Mouse (Mus musculus): ENCODE measurements around the gene Rnf6.
"Not testable (repeated sequence)": the region's sequence is repeated elsewhere in the genome, so short reads cannot be mapped to it uniquely, and the experiment has no call there.

The Rnf6 gene

DNA sequence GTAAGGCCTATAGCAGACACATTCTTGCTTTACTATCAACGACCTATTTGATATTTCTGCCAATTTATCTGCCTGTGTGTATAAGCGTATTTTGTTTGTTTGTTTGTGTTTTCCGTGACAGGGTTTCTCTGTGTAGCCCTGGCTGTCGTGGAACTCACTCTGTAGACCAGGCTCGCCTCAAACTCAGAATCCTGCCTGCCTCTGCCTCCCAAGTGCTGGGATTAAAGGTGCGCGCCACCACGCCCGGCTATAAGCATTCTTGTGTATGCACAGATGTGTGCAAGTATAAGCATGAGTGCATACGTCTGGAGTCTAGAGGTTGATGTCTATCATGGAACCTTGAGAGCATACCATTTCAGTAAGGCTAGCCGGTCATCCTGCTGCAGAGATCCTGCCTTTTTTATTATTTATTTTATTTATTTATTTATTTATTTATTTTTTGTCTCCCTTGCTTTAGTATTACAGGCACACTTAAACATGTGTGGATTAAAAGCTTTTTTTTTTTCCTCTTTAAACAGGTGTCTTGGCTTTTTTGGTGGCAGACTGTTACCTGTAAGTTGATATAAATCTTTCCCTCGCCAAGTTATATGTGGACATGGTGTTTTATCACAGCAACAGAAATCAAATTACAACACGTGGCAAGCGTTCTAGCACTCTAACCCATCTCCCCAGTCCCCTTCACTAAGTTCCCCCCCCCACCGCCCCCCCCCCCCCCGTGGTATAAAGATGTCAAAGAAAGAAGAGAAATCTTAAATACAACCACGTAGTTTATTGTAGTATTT lies 8.7 kb upstream of the Rnf6 start:
- no peak for DNase-seq

DNA sequence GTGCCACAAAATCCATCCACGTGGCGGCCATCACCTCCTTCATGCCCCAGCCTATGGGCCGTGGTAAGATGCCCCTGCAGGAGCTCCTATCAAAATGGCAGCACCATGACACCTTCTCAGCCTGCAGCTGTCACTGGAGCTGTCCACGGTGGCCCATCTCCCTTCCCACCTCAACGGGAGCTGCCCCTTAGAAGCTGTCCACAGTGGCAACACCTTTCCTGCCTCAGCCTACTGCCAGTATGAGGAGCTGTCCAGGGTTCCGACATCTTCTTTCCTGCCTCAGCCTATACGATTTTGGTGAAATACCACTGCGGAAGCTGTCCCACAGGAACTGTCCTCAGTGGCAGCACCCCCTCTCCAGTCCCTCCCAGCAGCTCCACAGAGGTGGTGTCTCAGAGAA lies 6.1 kb upstream of the Rnf6 start:
- no peak for DNase-seq

DNA sequence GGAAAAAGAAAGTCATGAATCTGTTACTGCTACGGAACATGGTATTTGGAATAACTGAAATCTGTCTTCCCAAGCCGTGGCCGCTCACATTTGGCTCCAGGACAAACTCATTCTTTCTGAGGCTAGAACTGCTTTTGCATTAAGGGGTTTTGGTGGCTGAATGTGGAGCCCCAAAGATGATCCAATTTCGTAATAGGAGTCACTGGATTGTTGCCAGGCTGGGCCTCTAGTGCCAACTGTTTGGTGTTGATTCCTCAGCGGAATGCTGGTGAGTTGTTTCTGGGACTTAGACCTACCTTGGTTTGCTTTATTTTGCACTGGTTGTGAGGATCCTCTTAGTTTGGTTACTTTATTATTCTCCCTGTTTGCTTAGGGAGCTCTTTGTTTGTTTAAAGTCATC lies 2.4 kb upstream of the Rnf6 start:
- DNase-seq: no peak

DNA sequence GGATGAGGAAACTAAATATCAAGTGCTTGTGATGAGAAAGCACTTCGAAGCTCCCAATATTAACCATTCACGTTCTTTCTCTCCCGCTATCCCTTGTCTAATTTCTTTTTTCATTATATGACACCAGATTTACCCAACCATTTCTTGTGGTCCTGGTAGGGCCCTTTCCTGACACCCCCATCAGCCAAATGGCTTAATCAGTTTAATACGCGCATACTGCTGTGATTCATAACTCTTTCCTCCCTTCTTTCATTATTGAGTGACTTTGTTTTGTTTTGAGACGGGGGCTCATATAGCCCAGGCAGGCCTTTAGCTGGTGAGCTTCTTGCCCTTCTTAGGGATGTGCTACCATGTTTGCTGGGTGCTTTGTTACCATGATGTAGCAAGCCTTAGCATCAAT lies 367 bp upstream of the Rnf6 start:
- no peak for DNase-seq

DNA sequence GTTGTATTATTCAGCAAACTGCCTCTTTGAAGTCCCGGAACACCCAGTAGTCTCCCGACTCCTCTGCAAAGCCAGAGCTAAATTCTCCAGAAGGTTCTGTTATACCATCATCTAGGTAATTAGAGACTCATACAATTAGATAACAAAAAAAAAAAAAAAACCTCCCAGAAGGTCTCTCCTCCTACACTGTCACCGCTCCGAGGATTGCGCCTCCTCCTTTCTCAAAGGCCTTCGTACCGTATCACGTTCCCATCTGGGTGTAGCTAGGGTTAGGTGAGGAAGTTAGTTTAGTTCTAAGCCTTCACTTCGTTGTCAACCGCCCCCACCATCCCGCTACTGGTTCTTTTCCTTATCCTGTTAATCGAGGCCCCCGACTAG lies 865 bp downstream of the Rnf6 start:
- no peak for DNase-seq

DNA sequence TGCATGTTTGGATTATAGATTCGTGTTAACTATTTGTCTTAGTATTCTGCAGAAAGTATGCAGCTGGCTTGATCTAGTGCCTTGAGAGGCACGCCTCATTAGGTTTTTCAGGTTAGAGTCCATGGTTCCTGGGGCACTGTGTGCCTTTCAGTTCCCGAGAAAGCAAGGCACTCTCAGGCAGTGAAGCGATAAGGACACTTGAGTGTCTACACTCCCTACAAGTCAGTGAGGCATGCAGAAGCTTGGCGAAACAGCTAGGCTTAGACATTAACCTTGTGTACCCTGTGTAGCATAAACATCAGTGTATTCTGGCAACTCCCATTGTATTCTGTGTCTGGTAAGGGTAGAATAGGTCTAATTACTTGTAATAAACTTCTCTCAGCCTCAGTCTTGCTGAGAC lies 15.8 kb downstream of the Rnf6 start:
- DNase-seq: no peak

DNA sequence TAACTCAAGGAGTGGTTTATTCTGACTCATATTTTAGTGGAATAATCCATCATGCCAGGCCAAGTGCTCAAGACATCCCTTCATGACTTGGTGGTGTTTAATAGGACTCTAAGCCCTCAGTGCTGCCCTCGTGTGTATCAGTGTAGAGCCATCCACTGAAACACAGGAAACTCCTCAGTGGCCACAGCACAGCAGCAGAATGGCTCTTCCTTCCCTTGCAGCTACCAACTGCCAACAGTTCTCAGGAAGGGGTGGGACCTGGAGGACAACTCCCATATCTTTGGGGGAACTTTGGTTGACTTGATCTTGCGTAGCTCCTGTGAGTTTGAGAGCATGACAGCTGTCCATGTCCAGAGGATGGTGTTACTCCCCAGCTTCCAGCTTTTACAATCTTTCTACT lies 17.4 kb downstream of the Rnf6 start:
- DNase-seq: no peak

DNA sequence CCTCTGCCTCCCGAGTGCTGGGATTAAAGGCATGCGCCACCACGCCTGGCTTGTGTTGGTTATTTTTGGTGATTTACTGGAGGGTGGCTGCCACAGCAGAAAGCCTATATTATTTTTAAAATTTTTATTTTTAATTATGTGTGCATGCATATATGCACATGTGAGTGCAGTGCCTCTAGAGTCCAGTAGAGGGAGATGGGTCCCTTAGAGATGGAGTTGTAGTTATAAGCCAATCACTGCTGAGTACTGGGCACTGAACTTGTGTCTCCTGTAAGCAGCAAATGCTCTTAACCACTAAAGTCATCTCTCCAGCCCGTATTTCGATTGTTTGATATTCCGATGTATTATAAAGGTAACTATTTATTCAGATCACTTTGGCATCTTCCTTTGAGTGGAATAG lies 20.8 kb downstream of the Rnf6 start:
- no peak for DNase-seq

DNA sequence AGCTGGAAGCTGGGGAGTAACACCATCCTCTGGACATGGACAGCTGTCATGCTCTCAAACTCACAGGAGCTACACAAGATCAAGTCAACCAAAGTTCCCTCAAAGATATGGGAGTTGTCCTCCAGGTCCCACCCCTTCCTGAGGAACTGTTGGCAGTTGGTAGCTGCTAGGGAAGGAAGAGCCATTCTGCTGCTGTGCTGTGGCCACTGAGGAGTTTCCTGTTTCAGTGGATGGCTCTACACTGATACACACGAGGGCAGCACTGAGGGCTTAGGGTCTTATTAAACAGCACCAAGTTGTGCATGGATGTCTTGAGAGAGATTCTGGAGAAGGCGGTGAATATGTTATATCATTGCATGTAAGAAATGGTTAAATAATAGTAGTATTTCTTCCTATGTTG lies 21.8 kb downstream of the Rnf6 start:
- DNase-seq: no peak

DNA sequence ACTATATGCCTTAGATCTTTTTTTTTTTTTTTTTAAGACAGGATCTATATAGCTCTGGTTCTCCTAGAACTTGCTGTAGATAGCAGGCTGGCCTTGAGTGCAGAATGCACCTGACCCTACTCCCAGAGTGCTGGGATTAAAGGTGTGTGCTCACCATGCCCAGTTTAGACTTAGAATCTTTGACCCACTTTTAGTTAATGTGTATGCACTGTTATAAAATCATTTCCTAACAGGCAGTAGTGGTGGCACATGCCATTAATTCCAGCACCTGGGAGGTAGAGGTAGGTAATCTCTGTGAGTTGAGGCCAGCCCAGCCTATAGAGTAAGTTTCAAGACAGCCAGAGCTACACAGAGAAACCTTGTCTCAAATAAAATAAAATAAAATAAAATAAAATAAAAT lies 22.3 kb downstream of the Rnf6 start:
- DNase-seq: no peak

DNA sequence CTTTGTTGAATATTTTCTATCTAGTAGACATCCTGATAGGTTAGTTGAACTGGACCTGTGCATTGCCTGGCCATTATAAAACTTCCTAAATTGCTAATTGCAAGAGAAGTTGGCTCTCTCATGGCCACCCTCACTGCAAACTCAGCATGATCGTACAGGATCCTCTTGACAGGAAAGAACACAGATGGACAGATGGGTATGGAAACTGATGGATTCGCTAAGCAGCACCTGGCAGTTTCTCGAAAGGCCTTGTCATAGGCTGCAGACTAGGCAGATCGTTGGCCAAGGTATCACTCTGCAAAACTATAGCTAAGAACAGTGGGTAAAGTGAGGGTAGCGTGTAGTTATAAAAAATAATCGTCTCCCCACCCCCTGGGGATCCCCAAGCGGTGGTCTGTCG lies 28.0 kb downstream of the Rnf6 start:
- DNase-seq: no peak

DNA sequence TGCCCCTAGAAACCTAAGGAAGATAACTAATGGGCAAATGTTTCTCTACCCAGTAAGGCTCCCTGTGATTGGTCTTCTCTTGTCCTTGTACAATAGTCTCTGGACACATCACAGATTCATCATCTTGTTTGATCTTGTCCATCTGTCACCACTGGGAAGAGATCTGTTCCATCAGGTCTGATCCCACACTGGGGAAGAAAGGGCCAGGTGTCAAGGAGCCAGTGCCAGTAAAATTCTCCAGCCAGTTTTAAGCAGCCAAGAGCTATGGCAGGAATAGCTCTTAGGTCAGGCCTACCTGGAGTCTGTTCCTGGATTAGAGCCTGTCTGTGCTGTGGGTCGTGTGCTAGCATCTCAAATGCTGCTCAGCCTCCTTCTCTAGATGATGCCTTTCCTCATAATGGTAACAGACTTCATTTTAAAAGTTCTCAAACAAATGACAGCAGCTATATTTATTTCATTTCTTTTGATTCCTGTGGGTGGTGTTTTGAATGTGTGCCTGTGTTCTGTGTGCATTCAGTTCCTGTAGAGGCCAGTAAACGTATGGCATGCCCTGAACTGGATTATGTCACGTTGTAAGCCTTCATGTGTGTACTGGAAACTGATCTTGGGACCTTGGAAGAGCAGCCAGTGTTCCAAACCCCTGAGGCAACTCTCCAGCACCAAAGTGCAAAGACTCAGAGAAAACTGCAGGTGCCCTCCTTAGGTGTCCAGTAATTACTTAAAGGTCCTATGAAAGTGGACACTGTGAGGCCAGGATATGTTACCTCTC lies 30.7 kb downstream of the Rnf6 start:
- no peak for DNase-seq

DNA sequence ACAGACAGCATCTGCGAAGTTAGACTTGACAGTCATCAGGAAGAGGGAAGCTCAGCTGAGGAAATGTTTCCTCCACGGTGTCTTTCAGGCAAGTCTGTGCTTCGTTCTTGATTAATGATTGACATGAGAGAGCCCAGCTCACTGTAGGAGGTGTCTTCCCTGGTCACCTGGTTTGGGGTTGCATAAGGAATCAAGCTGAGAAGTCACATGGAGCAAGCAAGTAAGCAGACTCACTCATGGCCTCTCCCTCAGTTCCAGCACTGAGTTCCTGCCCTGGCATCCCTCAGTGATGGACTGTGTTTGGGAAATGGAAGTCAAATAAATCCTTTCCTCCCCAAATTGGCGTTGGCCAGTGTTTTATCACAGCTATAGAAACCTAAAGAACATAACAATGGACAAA lies 31.3 kb downstream of the Rnf6 start:
- DNase-seq: no peak

DNA sequence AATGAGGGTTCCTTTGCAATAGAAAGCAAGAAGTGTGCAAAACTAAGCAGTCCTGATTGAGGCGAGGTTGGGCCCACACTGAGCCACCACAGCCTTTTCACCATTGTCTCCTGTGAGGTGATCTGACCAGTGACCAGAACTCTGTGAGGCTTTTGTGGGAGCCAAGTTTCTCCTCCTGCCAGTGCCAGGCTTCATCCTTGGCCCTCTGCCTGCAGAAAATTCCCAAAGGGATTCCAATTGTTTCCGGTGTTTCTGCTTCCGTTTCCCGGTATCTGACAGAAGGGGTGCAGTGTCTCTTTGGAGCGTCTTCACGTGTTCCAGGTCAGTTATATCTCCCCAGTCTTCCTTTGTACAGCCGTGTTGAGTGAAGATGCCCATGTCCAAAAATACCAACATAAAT lies 32.6 kb downstream of the Rnf6 start:
- no peak for DNase-seq

DNA sequence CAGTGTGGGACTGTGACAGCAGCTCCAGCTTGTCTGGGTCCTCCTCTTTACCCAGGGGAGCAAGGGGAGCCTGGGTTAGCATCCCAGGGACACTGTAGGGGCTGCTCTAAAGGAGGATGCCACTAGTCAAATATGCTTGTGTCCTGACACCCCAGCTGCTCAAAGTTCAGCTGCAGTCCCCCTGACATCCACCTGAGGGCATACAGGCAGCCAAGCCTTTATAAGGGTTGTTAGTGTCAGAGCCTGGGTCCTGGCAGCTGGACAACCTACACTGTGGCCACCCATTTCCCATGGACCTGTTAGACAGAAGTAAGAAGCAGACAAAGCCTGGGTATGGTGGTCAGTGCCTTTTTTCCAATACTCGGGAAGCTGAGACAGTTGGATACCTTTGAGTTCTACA lies 33.2 kb downstream of the Rnf6 start:
- no peak for DNase-seq

DNA sequence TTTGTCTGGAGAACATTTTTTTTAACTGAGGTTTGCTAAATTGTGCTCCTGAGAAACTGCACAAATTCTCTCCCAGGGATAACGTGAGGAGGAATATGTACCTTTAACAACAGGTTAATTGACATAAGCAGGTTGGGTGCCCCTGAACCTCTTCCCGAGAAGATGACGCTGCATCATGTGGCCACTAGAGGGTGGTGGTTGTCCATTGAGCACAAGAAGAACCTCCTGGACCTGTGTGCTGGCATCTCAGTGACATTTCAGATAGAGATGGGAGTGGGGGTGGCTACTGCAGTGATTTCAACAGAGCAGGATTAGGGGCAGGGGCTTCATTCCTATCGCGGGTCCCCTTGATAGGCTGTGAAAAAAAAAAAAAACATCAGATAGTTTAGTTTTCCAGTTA lies 33.9 kb downstream of the Rnf6 start:
- peak; percentile 46 to 65 for DNase-seq

DNA sequence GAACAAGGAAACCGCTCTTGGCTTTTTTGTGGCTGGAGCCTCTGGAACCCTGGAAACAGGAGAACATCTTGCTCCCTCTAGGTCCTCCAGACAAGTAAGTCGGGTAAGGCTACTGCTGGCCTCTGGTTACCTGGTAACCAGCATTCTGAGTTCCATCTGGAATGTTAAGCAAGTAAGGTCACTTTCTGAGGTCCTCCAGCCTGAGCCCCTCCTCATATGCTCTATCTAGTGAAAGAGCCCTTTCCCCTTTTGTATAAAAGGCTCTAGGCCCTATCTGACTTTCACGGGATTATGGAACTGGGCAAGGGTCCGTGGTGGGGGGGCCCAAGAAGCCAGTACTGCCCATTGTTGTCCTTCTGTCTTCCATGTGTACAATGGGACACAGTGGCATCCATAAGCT lies 36.2 kb downstream of the Rnf6 start, which contains the start of gene 1700001J03Rik:
Gene 1700001J03Rik (minus strand): TSS at position 101 of the 400 bp plus-strand sequence.
- not testable (repeated sequence) for DNase-seq

DNA sequence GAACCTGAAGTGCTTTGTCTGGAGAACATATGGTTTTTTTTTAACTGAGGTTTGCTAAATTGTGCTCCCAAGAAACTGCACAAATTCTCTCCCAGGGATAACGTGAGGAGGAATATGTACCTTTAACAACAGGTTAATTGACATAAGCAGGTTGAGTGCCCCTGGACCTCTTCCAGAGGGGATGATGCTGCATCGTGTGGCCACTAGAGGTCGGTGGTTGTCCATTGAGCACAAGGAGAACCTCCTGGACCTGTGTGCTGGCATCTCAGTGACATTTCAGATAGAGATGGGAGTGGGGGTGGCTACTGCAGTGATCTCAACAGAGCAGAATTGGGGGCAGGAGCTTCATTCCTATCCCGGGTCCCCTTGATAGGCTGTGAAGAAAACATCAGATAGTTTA lies 48.6 kb downstream of the Rnf6 start:
- DNase-seq: peak in 1 of 2 experiments; percentile 6

DNA sequence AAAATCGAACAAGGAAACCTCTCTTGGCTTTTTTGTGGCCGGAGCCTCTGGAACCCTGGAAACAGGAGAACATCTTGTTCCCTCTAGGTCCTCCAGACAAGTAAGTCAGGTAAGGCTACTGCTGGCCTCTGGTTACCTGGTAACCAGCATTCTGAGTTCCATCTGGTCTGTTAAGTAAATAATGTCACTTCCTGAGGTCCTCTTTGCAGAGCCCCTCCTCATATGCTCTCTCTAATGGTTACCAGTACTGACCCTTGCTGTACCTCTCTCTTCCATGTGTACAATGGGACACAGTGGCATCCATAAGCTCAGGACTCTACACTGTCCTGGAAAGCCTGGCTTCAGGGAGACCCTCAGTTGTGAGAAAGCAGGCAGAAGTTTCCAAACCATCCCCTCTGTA lies 50.7 kb downstream of the Rnf6 start, which contains the start of gene Gm6309:
Gene Gm6309 (minus strand): TSS at position 101 of the 400 bp plus-strand sequence.
- DNase-seq: not testable (repeated sequence)

DNA sequence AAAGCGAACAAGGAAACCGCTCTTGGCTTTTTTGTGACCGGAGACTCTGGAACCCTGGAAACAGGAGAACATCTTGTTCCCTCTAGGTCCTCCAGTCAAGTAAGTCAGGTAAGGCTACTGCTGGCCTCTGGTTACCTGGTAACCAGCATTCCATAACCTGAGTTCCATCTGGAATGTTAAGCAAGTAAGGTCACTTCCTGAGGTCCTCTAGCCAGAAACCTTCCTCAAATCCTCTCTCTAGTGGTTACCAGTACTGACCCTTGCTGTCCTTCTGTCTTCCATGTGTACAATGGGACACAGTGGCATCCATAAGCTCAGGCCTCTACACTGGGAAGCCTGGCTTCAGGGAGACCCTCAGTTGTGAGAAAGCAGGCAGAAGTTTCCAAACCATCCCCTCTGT lies 60.9 kb downstream of the Rnf6 start, which contains the start of gene Gm5565:
Gene Gm5565 (minus strand): TSS at position 101 of the 400 bp plus-strand sequence.
- peak in 1 of 2 experiments; percentile 1 for DNase-seq
